Mouse (Mus musculus): ENCODE data around the gene Cep57l1.
A peak's percentile ranks its signal among the peaks of the same experiment; 100 is the strongest.

GRCm38 (mm10) chr10:41809771-41810563 lies at the start of gene Cep57l1, which contains the start of gene Sesn1:
- TF ChIP-seq POLR2A (IDR thresholded peaks at IDR 0.05; ENCODE audit: insufficient read depth, low read depth, low read length): peak; percentile 9; the same call in 1 of the 2 replicates
- TF ChIP-seq CTCF (IDR thresholded peaks at IDR 0.05): peak; percentile 38
- no peak for TF ChIP-seq EP300 (IDR thresholded peaks at IDR 0.05; ENCODE audit: insufficient read depth, low read depth, low read length)

Data from heart, adult 2 months (tissue).